Mouse (Mus musculus) kidney, postnatal 36 days (tissue): ENCODE measurements around the gene Cdh23.

ENCODE experiments used
- DNase-seq, 2 experiments: peaks; one replicate each; pipeline ENCODE4 v3.0.0; 2021 to 2022; ENCODE audit warnings: mixed read lengths in 2 of 2

Gene Cdh23

DNA sequence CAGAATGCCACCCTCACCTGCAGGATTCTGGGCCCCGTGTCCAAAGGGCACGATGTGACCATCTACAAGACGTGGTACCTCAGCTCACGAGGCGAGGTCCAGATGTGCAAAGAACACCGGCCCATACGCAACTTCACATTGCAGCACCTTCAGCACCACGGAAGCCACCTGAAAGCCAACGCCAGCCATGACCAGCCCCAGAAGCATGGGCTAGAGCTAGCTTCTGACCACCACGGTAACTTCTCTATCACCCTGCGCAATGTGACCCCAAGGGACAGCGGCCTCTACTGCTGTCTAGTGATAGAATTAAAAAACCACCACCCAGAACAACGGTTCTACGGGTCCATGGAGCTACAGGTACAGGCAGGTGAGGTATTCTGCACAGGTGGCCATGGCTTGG is 338.4 kb downstream of the Cdh23 start:
- DNase-seq: no peak

DNA sequence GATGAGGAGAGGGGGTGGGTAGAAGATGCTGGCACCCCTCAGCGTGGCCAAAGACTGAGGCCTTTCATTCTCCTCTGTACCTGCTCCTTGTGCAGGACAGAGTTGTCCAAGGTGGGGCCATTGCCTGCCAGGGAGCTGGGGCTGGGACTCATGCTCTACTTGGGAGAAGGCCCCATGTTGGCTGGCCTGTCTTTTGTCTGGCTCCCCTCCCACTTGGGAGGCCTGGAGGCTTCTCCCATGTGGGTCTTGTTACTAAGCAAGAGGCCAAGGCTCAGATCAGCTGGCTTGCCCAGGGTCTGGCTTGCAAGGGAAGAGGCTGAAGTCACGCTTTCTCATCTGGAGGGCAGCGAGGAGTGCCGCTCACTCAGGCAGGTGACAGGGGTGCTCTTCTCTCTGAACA is 338.8 kb downstream of the Cdh23 start:
- DNase-seq: no peak

DNA sequence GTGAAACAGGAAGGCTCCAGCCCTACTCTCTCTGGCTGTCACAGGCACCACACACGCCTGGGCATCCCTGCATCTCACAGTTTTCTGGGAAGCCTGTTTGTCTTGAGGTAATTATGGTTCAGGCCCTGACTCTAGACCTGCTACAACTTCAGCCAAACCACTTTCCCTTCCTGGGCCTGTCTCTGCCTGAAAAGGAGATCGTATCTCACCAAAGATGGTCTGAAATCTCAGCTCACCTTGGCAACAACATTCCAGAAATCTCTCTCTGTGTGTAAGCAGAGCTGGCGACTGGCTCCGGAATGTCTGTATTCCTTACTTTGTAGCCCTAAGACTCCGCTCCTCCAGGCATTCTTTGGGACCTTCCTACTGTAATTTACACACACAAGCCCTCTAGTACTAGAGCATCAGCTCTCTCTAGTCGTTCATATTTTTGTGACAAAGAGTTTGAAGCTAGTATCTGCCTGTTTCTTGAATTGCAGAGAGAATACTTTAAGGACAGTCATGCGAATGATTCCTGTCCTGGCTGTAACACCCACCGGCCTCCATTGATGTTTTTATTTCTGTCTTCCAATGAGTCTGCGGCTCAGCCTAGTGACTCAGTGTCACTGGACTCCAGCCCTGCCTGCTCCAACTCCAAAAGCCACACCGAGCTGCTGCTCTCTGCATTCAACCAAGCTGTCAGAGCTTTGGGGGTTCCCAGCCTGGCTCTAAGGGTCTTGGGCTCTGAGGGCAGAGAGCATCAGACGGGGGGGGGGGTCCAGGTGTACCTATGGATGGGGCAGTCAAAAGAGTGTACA is 341.2 kb downstream of the Cdh23 start:
- DNase-seq: no peak

DNA sequence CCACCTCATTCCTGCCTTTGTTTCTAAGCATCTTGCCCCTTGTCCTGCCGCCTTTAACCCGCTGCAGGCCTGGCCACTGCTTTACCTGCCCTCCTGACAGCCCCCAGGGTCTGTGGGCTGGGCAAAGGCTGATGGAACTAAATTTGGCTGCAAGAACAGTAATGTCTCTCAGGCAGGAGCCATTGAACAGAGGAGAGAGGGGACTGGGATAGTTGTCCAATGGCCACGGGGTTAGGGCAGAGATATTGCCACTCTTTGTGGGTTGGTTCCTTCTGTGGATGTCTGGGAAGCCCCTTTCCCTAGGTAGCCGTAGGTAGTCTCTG is 342.3 kb downstream of the Cdh23 start:
- DNase-seq: no peak

DNA sequence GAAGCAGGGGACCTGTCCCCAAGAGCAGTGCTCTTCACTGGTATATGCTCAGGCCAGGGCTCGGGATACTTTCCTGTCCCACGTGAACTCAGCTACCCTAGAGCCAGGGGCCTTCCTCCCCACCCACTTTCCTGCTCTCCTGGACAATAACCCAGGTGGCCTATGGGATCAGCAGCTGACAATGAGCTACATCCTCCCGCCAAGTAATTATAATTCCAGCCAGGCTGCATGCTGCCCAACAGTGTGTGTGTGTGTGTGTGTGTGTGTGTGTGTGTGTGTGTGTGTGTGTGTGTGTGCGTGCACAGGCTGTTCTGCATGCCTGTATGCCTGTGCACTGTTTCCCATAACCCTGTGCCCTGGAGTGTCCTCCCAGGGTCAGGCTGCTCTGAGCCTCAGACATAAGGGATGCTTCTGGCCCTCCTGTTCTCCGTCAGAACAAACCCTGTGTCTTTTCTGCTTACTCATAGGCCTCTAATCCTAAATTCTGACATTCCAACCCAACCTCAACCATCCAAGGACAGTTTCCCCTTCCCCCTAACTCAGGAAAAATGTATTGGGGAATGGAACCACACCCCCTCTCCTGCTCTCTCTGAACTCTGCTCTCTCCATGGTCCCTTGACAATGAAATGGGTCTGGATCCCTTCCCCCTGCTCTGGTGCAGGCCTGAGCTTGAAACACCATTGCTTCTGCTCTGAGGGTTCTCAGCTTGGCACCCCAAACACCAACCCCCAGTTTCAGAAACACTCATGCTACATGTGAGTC is 342.9 kb downstream of the Cdh23 start:
- peak in 1 of 2 experiments; percentile 26 for DNase-seq

DNA sequence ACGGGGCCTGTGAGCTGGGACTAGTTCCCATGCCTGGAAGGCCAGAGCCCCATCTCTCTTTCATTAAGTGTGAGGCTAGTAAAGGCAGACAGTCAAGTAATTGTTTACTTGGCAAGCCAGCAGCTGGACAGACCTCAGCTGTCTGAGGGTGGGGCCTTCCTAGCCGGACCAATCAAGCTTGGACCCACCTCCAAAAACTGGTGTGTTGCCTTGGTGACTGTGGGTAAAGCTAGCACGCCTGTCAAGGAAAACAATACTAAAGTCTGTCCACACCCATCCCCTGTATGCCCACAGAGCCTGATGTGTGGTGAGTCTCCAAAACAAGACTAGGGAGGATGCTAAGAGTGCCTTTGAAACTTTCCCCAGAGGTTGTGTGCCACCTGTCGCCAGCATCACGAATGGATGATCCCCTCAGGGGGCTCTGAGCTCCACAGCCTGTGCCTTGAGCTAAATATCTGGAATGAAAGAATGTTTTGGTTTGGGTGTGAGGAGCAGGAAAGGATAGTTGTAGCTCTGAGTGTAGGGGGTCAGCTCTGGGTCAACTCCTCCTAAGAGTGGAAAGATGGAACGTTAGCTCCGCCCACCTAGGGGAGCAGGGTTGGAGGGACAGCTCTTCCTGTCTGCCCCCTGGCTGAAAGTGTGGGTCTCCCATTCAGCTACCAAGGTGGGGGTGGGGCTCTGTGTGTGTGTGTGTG is 344.4 kb downstream of the Cdh23 start:
- peak; percentile 63 to 77 for DNase-seq

DNA sequence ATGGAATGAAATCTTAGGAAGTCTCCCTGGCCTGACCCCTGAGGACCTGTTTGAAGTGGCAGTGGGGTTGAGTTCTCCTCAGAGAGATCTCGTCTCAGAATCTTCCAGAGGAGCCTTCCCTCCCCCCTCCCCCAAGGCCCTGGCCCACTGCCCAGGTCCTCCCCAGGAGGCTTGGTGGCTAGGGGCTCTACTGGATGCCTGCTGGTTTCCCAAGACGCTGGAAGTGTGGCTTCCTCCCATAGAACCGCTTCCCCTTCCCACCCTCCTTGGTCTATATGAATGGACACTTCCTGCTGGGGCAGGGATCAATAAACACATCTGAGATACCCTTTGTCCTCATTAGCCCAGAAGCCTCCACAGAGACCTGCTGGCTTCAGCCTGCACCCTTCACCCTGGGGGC is 345.0 kb downstream of the Cdh23 start:
- no peak for DNase-seq

DNA sequence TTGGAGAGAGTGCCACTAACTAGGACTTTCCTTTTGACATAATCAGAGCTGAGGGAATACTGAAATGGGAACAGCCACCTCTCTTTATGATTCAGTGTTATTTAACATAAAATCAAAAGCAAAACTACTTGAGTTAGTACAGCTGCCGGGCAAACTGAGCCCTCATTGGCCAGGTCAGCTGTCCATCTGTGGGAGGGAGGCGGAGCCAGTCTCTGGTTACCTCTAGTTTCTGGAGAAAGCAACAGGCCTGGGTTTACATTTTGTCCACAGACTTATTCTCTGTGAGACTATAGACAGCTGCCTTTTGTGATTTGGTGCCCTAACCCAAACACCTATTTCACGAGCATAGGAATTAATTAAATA is 345.5 kb downstream of the Cdh23 start:
- peak; percentile 93 to 96 for DNase-seq

DNA sequence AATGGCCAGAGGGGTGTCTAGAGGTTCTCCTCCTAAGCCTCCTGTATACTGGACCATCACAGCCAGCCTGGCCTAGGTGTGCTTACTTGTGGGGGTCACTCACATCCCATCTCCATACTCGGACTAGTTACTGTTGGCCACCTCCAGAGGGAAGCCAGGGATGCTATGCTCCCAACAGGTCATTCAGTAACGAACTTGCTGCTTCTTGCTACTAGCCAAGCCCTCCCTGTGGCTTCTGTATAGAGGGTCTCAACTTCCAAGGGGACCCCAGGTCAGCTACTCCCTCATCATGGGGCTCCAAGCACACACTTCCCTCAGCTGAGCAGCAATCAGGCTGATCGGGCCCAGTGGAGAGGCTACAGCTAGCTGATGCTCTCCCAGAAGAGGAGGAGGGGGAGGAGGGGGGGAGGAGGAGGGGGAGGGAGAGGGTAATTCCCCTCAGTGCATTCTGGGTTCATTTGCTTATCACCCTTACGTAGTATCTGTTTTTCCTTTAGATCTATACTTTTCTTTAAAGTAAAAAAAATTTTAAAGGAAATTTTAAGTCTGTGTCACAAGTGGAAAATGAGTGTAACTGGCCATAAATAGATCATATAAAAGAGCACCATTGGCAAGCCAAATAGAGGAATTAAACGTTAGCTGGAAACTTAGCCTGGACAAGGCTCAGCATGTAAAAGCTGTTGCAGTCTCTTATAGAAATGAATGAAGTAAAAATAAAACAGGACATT is 346.0 kb downstream of the Cdh23 start:
- DNase-seq: no peak

DNA sequence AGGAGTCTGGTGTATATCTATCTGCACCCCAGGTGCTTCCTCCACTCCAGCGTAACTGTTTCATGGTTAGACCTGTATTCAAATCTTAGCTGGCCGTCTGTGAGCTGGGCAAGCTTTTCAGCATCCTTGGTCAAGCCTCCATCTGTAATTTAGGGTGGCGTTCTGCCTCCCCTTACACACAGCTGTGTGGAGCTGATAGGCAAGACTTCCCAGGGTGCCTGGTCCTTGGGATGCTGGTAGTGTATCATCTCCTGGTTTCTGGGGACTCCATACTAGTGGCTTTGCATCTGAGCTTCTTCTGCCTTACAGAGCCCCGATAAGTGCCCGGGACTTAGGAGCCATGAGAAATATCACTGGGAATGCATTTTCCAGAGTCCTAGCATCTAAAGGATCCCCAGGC is 346.6 kb downstream of the Cdh23 start:
- DNase-seq: no peak

DNA sequence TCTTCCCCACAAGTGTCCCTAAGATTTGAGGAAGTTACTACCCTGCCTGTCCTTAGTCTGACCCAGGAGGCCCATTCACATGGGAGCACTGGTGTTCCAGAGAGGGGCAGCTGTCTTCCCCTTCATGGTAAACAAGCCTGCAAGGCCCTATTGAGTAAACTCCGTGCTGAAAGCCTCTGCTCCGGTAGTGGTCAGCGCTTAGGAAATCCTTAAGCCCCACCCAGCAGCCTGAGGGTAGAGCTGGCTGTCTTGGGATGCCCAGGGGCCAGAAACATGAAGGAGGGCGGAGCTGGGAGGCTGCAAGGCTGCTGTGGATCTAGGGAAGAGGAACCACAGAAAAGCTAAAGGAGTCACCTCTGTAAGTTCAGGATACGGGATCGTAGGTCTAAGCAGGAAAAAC is 347.2 kb downstream of the Cdh23 start:
- peak; percentile 54 to 55 for DNase-seq

DNA sequence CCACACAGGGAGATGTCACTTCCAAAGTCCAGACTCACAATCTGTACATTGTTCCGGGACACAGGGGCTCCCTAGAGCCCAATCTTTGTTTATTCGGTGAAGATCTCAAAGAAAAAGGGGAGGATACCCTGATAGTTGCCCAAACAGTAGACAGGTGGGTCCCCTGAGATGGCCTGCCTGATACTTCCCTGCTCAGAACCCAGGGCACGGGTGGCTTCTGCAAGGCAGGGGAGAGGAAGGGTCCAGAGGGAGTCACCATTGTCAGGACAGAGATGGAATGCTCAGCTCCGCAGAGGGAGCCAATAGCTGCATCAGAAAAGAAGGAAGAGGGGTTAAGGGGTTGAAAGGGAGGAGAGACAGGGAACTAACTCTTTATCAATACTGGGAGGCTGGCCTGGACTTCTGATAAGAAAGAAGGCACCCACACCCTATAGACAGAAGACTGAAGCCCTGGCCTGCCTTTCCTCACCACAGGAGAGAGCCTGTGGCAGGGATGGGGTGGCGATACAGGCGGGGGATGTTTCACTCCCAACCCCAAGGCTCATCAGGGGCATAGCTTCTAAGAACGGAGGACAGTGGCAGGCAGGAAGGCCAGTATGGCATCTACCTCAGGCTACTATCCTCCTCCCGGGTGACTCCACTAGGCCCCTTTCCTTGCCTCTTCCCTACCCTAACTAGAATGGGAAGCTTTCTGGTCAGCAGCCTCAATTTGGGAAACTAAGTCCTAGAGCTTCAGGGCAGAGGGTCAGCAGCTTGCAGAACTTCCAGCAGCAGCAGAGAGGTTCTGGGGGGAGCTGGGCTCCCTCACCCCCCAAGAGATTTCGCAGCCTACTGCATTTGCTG is 348.3 kb downstream of the Cdh23 start:
- DNase-seq: no peak

DNA sequence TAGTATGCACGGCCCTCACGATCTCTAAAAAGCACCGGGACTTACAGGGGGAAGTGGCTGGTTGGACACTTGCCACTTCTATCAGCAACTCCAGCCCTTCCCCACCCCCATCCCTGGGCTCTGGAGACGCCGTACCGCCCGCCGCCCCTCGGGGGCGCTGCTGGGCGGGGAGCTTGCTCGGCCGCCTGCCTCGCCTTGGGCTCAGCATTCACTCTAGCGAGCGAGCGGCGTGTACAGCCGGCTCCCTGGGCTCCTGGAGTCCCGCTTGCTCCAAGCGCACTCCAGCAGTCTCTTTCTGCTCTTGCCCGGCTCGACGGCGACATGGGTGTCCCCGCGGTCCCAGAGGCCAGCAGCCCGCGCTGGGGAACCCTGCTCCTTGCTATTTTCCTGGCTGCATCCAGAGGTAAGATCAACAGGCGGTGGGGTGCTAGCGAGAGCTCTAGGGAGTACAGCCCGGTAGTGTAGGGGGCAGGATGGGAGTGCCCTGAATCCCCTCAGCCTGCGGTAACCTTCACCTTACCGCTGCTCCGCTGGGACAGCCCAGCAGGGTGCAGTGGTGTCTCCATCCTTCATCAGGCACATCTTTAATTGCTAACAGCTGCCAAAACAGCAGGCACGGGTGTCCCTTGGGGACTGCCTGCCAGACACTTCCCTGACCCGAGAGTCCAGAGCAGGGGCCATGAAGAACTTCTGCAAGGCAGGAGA is 349.4 kb downstream of the Cdh23 start, which contains the start of gene Vsir:
Gene Vsir, plus strand, starts transcription at position 151 of the 705 bp plus-strand sequence.
- peak; percentile 77 to 86 for DNase-seq

DNA sequence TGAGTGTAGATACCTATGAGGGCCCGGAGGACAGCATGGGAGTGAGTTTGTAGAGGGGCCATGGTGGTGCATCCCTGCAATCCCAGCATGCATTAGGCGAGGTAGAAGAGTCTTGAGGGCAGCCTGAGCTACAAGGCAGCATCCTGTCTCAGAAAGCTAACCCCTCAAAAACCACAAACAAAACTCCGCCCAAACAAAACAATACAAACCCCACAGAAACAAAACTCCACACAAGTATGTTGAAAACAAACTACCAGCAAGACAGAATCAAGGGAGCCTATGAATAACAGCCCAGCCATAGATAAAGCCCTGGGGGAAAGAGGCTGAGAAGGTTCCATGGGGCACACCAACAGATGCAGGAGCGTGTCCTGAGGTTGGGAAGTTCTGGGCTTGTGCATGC is 350.2 kb downstream of the Cdh23 start:
- no peak for DNase-seq

DNA sequence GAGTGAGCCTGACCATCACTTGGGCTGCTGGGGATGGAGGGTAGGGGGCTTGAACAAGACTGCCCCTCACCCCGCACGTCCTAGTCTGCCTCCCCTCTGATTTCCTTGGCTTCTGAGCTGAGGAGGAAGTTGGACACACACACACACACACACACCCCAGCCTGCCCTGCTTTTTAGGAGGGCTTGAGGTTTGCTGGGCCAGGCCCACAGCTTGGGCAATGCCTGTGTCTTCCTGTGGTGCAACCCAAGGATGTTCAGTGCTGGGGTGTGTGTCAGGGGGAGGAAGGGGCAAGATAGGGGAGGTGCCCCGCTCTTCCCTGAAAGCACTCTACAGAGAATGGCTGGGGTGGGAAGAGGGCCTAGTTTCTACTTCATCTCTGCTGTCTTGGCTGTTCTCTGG is 352.2 kb downstream of the Cdh23 start:
- DNase-seq: no peak

DNA sequence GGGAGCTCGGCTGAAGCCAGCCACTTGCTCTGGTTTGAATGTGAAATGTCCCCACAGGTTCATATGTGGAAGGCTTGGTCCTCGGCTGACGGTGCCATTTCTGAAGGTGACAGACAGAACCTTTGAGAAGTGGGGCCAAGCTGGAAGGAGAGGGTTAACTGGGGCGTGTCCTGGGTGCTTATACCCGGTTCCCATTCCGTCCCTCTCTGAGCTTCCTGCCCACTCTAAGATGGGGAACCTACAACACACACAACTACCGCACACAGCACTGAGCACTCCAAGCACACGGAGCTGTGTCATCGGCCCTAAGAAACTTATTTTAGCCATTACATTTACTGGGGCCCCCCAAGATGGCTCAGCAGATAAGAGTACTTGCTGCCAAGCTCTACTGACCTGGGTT is 354.8 kb downstream of the Cdh23 start:
- DNase-seq: no peak

DNA sequence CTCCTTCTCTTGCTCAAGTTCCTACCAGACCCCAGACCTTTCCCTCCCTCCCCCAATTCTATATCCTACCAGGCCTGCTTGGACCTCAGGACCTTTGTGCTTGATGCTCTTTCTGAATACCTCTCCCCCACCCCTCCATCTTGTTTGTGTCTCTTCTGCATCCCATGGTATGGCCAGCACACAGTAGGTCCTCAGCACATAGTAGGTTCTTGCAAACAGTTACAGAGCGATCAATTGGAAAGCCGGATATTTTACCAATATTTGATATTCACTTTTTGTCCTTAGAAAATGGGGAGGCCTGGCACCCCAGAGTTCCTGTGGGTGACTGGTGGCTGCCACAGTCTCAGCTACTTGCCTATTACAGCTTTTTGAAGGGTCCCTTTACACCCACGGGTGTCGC is 361.3 kb downstream of the Cdh23 start:
- DNase-seq: no peak

DNA sequence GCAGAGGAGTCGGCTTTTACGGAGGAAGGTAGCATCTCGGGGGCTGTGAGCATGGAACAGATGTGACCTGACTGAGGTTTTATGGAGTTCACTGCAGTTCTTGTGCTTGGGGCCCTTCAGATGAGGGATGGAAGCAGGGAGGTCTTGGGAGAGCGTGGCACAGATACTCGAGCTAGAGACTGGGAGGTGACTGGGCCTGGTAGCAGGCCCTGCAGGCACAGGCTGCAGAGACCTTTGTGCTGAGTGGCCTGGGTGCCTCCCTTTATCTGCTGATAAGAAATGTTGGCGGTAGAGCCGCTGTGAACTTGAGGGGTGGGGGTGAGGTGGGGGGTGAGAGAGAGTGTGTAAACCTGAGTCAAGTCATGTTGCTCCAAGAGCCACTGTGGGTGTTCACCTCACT is 361.7 kb downstream of the Cdh23 start:
- no peak for DNase-seq

DNA sequence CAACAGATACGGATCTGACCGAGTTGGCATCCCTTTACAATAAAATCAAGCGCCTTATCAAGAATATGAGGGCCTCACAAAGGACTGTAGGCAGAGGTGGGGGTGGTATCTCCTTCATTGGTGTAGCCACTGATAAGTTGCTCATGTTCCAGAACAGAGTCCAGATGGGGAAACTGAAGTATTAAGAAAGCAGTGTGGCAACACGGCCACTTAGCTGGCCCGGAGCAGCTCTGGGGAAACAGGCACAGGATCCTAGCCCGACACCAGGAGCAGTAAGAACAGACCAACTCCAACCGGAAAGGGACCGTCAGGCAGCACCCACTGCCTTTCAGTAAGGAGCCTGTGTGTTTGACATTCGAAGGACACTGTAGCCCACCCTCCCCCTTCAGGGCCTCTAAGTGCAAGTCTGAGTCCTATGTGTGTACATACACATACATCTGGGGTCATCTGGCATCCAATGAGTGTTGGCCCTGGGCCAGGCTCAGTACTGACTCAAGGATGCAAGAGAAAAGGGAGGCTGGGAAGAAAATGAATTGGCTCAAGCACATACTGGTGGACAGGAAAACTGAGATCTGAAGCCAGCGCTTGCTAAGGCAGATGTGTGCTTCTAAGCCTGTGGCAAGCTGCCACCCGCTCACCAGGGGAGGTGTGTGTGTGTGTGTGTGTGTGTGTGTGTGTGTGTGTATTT is 367.2 kb downstream of the Cdh23 start:
- DNase-seq: no peak

DNA sequence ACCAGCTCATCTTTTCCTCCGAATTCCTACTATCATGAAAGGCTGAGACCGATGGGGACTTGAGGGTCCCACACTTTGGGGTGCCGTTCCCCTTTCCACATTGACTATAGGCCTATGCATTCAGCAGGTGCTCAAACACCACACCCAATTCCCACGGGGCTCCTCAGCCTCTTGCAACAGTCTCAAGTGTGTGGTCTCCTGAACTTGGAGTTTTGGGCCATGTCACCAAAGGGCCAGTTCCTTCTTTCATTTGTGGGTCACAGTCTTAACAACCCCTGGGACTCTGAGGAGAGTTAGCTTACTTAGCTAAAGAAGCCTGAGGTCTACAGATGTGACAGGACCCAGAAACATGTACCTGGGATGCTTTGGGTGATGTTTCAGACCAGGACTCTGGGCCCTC is 380.1 kb downstream of the Cdh23 start:
- no peak for DNase-seq

DNA sequence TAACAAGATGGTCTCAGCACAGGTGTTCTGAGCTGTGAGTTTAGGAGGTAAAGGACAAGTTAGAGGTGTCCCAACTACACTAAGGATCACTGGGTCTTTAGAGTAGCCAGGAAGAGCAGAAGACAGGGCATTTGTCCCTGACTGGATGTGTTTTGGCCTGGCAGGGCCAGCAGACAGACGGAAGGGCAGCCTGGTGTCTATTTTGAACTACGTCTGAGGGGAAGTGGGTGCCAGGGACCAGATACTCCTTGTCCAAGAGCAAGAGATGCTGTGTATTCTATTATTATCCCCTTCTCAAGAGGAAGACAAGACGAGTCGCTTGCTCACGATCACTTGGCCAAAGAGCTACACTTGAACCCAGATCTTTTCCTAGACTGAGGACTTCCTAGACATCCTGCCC is 382.7 kb downstream of the Cdh23 start:
- DNase-seq: no peak
